Mouse (Mus musculus) heart, adult 8-10 months (tissue): ENCODE data around the gene Muc5b. TPM values are rescaled to one million over a fixed set of nuclear protein-coding genes. Genes with fewer than 3 reads are reported as not detected.
"Not testable (repeated sequence)": the region's sequence is repeated elsewhere in the genome, so short reads cannot be mapped to it uniquely, and the experiment has no call there.

ENCODE experiments used
- DNase-seq: peaks from one replicate; pipeline ENCODE4 v3.0.0; 2022; ENCODE audit warnings: low spot score
- total RNA-seq, 4 experiments: library from RNA; stranded (reverse); gene quantifications; 2 replicates each; pipeline ENCODE4 v1.2.4; 2022

Gene Muc5b
- under 1 TPM in 1 of 4 experiments, not detected in 3; 0.23 TPM for total RNA-seq

- no peak for DNase-seq
These were observed at the start of gene Muc5b for GRCm38 (mm10) chr7:141838779-141839178. Gene Muc5b (plus strand): TSS chr7:141839070.

GRCm38 (mm10) chr7:141794251-141794650 lies 44.6 kb upstream of the Muc5b start:
- DNase-seq, result no peak

- no peak for DNase-seq
These were observed 35.7 kb upstream of the Muc5b start for GRCm38 (mm10) chr7:141803206-141803605.

GRCm38 (mm10) chr7:141805384-141805783 lies 33.5 kb upstream of the Muc5b start:
- DNase-seq, result no peak

- not testable (repeated sequence) for DNase-seq
These were observed 31.0 kb upstream of the Muc5b start for GRCm38 (mm10) chr7:141807823-141808222.

- DNase-seq, result not testable (repeated sequence)
These were observed 28.9 kb upstream of the Muc5b start for GRCm38 (mm10) chr7:141809933-141810332.

- DNase-seq, result no peak
These were observed 25.5 kb upstream of the Muc5b start for GRCm38 (mm10) chr7:141813321-141813720.

GRCm38 (mm10) chr7:141815361-141815760 lies 23.5 kb upstream of the Muc5b start:
- no peak for DNase-seq

GRCm38 (mm10) chr7:141817355-141818075 lies 21.4 kb upstream of the Muc5b start:
- DNase-seq, result no peak

GRCm38 (mm10) chr7:141818267-141818666 lies 20.6 kb upstream of the Muc5b start:
- no peak for DNase-seq

- DNase-seq, result no peak
These were observed 16.1 kb upstream of the Muc5b start for GRCm38 (mm10) chr7:141822582-141823261.

- DNase-seq, result no peak
These were observed 15.2 kb upstream of the Muc5b start for GRCm38 (mm10) chr7:141823699-141824098.

GRCm38 (mm10) chr7:141824398-141824797 lies 14.5 kb upstream of the Muc5b start:
- DNase-seq, result no peak

GRCm38 (mm10) chr7:141835941-141836340 lies 2.9 kb upstream of the Muc5b start:
- DNase-seq, result no peak

- DNase-seq, result no peak
These were observed 2.4 kb upstream of the Muc5b start for GRCm38 (mm10) chr7:141836423-141836822.

GRCm38 (mm10) chr7:141840354-141840753 lies 1.5 kb downstream of the Muc5b start:
- no peak for DNase-seq

- no peak for DNase-seq
These were observed 22.2 kb downstream of the Muc5b start for GRCm38 (mm10) chr7:141861046-141861445.

- DNase-seq, result no peak
These were observed 30.8 kb downstream of the Muc5b start for GRCm38 (mm10) chr7:141869644-141870043.

- no peak for DNase-seq
These were observed 31.7 kb downstream of the Muc5b start for GRCm38 (mm10) chr7:141870553-141870952.

GRCm38 (mm10) chr7:141874891-141875290 lies 36.0 kb downstream of the Muc5b start:
- DNase-seq, result no peak

GRCm38 (mm10) chr7:141878813-141879212 lies 39.9 kb downstream of the Muc5b start:
- no peak for DNase-seq

GRCm38 (mm10) chr7:141892151-141892550 lies 53.3 kb downstream of the Muc5b start:
- no peak for DNase-seq

GRCm38 (mm10) chr7:141901825-141902224 lies 63.0 kb downstream of the Muc5b start:
- peak; percentile 17 for DNase-seq
